Mouse (Mus musculus): ENCODE results near the gene Trappc12. TPM values are rescaled to one million over a fixed set of nuclear protein-coding genes. Genes with fewer than 3 reads are reported as not detected.

The Trappc12 gene
- 10 to 100 TPM; 13.6 to 14.8 TPM for total RNA-seq (2021)
- long read RNA-seq, experiment 1, partial matches to known transcripts: 4 of 17 reads
- long read RNA-seq, experiment 1, other reads (novel, unspliced or antisense): 5 of 17 reads
- long read RNA-seq, experiment 2, transcript Trappc12-202 (12 exons, 3,230 nt): minor isoform, 6 of 22 reads
- long read RNA-seq, experiment 2, transcript Trappc12-201 (12 exons, 3,377 nt): major isoform, 9 of 22 reads
- long read RNA-seq, experiment 2, partial matches to known transcripts: 2 of 22 reads
- long read RNA-seq, experiment 2, other reads (novel, unspliced or antisense): 5 of 22 reads

DNA sequence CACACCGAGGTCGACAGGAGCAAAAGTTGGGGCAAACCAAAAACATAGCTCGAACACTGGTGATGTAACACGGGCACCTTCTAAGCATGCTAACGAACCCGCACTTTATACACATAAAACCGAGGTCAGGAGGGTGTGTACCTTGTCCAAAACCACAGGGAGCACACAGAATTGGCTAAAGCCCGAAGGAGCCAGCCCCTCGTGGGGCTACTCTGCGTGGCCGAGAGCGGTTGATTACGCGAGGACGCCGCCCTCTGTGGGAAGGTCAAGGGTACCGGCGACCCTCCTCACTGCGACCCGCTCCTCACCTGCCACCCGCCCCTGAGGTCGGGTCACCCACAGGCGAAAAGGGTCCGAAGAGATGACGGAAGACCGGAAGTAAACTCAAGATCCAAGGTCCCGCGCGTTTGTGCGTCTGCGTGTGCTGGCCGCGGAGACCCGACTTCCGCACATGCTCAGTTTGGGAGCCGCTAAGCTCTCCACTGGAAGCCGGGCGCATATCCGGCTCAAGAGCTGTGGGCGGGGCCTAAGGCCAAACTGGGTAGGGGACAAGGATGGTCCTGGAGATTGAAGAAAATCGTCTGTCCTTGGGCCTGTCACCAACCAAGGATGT, at the start of gene Trappc12:
TSS of gene Trappc12 (minus strand) at position 452 of the 613 bp plus-strand sequence.
- intact Hi-C loops (cut with DNase I; ENCODE audit: low total_unique reads): no loop called here
- DNase-seq: peak; percentile 90

DNA sequence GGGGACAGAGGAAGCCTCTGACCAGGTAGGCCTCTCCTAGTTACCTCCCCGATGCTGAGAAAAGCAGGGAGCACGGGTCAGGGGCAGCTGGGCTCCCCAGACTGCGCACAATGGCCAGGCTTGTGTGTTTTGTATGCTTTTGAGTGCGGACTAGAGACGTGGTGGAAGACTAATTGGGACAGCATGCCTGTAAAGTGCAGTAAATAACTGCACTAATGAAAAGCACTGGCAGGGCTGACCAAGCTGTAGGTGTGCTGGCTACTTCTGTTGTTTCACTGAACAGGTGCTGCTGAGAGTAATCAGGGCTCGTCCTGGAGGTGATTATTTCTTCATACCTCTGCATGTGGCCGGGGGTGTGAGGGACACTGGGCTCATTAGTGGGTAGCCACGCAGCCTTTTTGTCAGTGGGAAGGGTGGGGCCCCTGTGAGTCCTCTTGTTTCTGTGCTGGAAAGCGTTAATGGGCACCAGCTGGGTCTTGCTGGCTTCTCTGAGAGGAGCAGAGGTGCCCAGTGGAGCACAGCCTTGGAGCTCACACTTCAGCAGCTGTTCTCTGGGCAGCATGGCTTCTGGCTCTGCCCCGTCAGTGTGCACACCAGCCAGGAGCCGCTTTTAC, 49.6 kb upstream of the Trappc12 start:
- peak; percentile 23 for DNase-seq
- intact Hi-C loops (cut with DNase I; ENCODE audit: low total_unique reads): no loop called here

GRCm38 (mm10) chr12:28796881-28797420, 46.7 kb upstream of the Trappc12 start:
- no peak for DNase-seq
- intact Hi-C loops (cut with DNase I; ENCODE audit: low total_unique reads): no loop called here

DNA sequence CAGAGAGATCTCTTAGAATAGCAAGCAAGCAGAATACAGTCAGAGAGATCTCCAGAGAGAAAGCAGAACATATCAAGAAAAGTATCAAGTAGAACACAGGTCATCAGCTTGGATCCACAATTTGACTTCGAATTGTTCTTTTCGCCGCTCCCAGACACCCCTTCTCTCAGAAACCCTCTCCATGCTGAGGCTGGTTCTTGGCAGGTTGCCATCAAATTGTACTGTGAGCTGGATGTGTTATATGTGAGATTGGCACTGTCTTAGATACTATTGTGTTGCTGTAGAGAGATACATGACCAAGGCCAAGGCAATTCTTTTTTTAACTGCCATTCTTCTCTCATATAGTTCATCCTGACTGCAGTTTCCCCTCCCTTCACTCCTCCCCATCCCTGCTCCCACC, 44.8 kb upstream of the Trappc12 start:
- DNase-seq: no peak
- intact Hi-C loops (cut with DNase I; ENCODE audit: low total_unique reads): no loop called here

DNA sequence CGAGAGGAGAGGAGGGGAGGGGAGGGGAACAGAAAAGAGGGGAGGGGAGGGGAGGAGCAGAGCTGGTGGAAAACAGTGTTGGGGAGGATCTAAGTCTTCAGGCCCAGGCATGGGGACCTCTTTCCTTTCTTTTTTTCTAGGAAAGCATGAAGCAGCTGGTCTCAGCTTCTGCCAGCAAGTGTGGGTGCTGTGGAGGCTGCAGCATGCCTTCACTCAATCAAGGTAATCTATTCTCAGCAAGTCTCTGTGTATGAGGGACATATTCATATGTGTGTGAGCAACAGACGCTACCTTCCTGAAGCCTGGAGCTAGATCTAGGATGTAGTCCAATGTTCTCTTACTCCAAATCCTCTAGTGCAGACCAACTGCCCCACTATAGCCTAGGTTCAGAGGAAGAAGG, 43.4 kb upstream of the Trappc12 start:
- intact Hi-C loops (cut with DNase I; ENCODE audit: low total_unique reads): no loop called here
- no peak for DNase-seq

GRCm38 (mm10) chr12:28792613-28793012, 42.3 kb upstream of the Trappc12 start:
- no peak for DNase-seq
- intact Hi-C loops (cut with DNase I; ENCODE audit: low total_unique reads): no loop called here

- no peak for DNase-seq
- intact Hi-C loops (cut with DNase I; ENCODE audit: low total_unique reads): no loop called here
These were observed 36.0 kb upstream of the Trappc12 start for GRCm38 (mm10) chr12:28786310-28786709.

GRCm38 (mm10) chr12:28785299-28785698, 35.0 kb upstream of the Trappc12 start:
- intact Hi-C loops (cut with DNase I; ENCODE audit: low total_unique reads): no loop called here
- no peak for DNase-seq

GRCm38 (mm10) chr12:28784864-28785263, 34.6 kb upstream of the Trappc12 start:
- no peak for DNase-seq
- intact Hi-C loops (cut with DNase I; ENCODE audit: low total_unique reads): no loop called here

DNA sequence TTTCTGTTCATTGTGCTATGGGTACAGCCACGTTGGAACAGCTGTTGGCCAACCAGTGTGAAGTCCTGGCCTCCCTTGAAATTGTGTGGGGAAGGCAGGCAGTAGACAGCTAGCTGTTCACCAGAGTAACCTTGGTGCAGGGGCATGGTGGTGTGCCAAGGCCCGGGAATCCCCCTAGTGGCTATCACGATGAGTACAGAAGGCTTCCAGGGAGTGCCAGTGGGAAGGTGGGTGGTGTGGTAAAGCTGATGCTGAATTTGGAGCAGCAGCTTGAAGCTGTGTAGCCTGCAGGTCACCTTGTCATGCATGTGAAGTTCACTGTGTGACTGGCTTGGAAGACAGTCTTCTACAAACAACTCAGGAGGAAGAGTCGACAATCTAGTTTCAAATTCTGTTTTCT, 34.1 kb upstream of the Trappc12 start:
- DNase-seq: no peak
- intact Hi-C loops (cut with DNase I; ENCODE audit: low total_unique reads): no loop called here

GRCm38 (mm10) chr12:28782637-28783036, 32.4 kb upstream of the Trappc12 start:
- intact Hi-C loops (cut with DNase I; ENCODE audit: low total_unique reads): no loop called here
- no peak for DNase-seq

DNA sequence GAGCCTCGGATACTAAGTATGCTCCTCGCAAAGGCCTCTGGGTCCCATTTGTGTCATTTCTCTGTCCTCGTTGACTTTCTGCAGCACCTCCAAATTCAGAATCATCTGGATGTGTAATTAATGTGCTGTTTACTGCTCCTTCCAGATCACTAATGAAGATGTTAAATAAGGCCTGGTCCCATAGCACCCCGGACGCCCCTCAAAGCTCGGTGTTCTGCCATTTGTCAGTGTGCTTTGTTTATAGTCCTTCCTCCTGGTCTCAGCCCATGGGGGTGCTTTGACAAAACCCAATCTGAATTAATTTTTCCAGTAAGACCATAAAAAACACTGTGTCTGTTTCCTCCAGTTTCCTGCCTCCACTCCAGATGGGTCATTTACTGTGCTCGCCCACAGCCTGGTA, 29.9 kb upstream of the Trappc12 start:
- intact Hi-C loops (cut with DNase I; ENCODE audit: low total_unique reads): no loop called here
- no peak for DNase-seq

DNA sequence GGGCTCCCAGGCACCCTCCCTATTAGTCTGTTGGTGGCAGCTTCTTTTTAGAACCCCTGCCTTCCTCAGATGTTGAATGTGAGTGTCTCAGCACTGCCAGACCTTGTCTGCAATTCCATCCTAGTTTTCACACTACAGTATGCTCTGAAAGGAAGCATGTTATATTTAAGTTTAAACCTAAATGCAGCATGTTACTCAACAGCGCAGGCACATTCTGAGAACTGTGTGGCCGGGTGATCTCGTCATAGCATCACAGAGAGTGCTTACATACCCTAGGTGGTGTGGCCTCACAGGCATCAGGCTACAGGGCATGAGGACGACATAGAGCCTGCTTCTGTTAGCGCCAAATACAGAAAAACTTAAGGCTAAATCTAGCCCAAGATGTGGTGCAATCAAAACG, 25.4 kb upstream of the Trappc12 start:
- intact Hi-C loops (cut with DNase I; ENCODE audit: low total_unique reads): no loop called here
- DNase-seq: no peak

- intact Hi-C loops (cut with DNase I; ENCODE audit: low total_unique reads): no loop called here
- no peak for DNase-seq
These were observed 24.8 kb upstream of the Trappc12 start for GRCm38 (mm10) chr12:28775120-28775519.

- DNase-seq: no peak
- intact Hi-C loops (cut with DNase I; ENCODE audit: low total_unique reads): no loop called here
These were observed 23.5 kb upstream of the Trappc12 start for GRCm38 (mm10) chr12:28773815-28774214.

DNA sequence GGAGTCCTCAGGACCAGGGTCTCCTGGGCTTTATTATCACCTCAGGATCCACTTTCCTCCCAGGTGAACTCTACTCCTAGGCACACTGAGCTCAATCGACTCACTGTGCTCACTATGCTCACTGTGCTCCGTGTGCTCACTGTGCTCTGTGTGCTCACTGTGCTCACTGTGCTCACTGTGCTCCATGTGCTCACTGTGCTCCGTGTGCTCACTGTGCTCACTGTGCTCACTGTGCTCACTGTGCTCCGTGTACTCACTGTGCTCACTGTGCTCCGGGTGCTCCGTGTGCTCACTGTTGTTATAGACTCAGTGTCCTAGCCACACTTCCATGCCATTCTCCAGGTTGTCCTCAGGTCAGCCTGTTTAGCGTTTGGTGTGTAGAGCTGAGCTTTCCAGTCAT, 19.7 kb upstream of the Trappc12 start:
- DNase-seq: no peak
- intact Hi-C loops (cut with DNase I; ENCODE audit: low total_unique reads): no loop called here

GRCm38 (mm10) chr12:28756019-28756418, 5.7 kb upstream of the Trappc12 start:
- intact Hi-C loops (cut with DNase I; ENCODE audit: low total_unique reads): no loop called here
- DNase-seq: no peak

DNA sequence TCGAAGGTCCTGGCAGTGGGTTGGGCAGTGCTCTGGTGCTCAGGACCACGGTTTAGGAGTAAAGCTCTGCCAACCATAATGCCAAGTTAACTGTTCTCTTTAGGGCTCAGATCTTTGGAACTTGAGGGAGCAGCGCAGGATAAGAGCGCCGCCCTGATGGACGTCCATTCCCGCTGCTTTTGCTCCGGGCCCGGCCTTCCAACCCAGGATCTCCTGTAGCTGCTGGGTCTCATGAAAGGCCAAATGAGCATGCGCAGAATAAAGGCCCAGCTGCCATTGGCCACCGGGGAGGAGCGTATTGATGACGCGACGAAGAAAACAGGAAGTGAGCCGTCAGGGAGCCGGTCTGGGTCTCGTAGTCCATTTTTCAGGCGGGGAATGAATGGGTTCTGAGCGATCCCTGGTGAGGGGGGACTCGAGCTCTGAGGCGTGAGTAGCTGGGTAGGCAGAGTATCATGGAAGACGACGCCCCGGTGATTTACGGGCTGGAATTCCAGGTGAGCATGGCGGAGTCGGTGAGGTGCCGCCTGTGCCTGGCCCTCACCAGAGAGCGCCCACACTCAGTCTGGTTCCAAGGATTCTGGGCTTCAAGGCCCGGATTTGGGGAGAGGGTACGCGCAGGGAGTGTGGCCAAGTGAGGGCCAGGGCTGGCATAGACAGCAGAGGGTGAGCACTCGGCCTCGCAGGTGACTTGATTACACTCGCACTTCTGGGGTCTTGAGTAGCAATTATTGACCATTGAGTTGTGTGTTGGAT, 1.4 kb upstream of the Trappc12 start, which contains the start of gene Eipr1:
TSS of gene Eipr1 (plus strand) at position 296 of the 756 bp plus-strand sequence.
- intact Hi-C loops (cut with DNase I; ENCODE audit: low total_unique reads): no loop called here
- DNase-seq: peak; percentile 87

GRCm38 (mm10) chr12:28750876-28751275, 604 bp upstream of the Trappc12 start:
- no peak for DNase-seq
- intact Hi-C loops (cut with DNase I; ENCODE audit: low total_unique reads): no loop called here

GRCm38 (mm10) chr12:28743328-28743727, 6.9 kb downstream of the Trappc12 start:
- no peak for DNase-seq
- intact Hi-C loops (cut with DNase I; ENCODE audit: low total_unique reads): no loop called here

Data from gastrocnemius, postnatal 14 days (tissue).